Mouse (Mus musculus) spleen, adult 12 weeks (tissue): ENCODE results near the gene Zfp473.
A peak's percentile ranks its signal among the peaks of the same experiment; 100 is the strongest.
"Not testable (repeated sequence)": the region's sequence is repeated elsewhere in the genome, so short reads cannot be mapped to it uniquely, and the experiment has no call there.

Experiments
- DNase-seq: peaks from one replicate; pipeline ENCODE4 v3.0.0; 2022; ENCODE audit warnings: low spot score

Zfp473 gene

GRCm38 (mm10) chr7:44709881-44710280 is 41.0 kb downstream of the Zfp473 start:
- DNase-seq, result no peak

DNA sequence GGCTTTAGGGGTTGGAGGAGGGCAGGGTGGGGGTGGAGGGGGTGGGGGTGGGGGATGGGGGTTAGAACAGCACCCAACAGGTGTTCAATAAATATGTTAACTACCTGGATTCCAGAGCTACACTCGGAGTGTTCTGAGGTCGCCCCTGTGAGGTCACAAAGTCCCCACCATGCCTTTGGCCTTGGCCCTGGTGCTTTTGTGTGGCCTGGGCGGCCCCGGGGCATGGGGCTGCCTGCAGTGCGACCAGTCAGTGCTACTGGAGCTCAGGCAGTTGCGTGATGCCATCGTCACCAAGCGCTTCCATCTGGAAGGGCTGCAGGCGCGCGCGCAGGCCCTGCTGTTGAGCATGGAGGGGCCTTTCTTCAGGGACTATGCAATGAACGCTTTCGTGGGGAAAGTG is 42.3 kb downstream of the Zfp473 start, which contains the start of gene Izumo2:
Izumo2 (plus strand) TSS at position 169 of the 400 bp plus-strand sequence.
- DNase-seq, result no peak

- not testable (repeated sequence) for DNase-seq
Observed at GRCm38 (mm10) chr7:44708093-44708492, 42.8 kb downstream of the Zfp473 start.

- no peak for DNase-seq
Observed at GRCm38 (mm10) chr7:44707169-44707675, 43.6 kb downstream of the Zfp473 start.

DNA sequence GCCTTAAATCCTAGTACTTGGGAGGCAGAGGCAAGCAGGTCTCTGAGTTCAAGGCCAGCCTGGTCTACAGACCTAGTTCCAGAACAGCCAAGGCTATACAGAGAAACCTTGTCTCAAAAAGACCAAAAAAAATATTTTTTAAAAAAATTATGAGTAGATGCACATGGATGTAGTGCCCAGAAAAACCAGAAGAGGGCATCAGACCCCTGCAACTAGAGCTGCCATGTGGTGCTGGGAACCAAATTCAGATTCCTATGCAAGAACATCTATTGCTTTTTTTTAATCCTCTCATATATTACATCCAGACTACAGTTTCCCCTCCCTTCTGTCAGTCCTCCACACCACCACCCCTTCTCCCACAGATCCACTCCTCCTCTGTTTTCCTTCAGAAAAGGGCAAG is 44.5 kb downstream of the Zfp473 start:
- DNase-seq, result no peak

DNA sequence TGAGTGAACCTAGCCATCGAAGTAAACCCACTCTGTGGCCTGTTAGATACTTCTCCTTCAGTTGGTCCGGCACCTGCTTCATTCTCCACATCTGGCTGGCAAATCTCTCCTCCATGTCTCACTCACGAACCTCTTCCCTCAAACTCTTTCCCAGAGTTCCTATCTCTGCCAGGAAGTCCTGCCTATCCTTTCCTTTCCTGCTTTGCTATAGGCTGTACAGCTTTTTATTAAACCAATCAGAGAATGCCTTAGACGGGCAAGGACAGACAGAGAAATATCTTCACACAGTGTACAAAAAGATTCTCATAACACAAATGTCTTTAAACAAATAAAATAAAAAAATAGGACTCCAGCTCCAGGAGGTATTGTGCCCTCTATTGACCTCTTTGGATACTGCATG is 45.8 kb downstream of the Zfp473 start:
- no peak for DNase-seq

GRCm38 (mm10) chr7:44704363-44704762 is 46.5 kb downstream of the Zfp473 start:
- DNase-seq, result peak; percentile 5

GRCm38 (mm10) chr7:44702985-44703384 is 47.9 kb downstream of the Zfp473 start:
- no peak for DNase-seq

GRCm38 (mm10) chr7:44701921-44702320 is 48.9 kb downstream of the Zfp473 start:
- no peak for DNase-seq

DNA sequence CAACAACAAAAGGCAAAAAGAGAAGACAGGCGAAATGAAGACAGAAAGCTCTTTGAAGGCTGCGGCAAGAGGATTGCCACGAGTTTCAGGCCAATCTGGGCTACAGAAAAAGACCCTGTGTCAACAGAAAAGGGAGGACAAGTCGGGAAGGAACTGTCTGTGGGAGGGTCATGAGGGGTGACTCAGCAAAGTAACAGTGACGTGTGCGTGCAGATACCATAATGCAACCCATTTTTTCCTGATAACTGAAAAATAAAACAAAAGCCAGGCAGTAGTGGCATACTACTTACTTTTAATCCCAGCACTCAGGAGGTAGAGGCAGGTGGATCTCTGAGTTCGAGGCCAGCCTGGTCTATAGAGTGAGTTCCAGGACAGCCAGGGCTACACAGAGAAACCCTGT is 52.9 kb downstream of the Zfp473 start:
- no peak for DNase-seq

DNA sequence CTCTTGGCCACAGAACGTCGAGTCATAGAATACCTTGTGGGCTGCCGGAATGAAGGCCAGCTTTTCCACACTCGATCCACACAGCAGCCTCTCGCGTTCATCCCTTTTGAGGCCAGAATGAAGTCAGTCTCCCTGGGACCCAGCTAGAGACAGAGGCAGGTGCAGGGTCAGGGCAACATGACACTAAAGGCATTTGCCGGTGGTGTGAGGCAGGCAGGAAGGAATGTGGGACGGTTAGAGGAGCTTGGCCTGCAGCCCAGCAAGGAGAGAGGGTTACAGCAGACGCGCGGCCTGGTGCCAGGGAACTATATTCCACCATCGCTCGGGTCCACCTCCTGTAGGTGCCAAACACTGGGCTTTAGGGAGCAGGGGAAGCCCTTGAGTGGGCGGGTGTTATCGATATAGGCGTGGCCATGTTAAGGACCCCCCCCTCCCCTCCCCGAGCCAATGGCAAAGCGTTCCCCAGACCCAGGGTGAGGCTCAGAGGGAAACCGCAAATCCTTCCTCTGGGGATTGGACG is 53.6 kb downstream of the Zfp473 start:
- no peak for DNase-seq

- DNase-seq, result no peak
Observed at GRCm38 (mm10) chr7:44695223-44695622, 55.6 kb downstream of the Zfp473 start.

- DNase-seq, result no peak
Observed at GRCm38 (mm10) chr7:44693427-44694175, 57.2 kb downstream of the Zfp473 start.

DNA sequence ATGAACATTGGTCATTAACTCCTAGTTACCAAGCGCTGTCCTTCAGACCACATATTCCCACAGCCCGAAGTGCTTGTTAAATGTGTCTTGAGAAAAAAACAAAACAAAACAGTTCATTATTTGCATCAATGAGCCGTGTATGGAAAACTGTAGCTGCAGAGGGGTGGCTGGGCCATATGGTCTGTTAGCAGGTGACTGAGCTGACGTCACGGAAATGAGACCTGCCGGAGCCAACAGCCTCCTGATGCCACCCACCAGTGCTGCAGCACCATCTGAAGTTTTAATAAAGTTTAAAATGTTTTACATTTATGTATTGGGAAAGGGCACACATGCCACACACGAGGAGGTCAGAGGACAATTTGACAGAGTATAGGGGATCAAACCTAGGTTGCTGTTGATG is 61.5 kb downstream of the Zfp473 start:
- DNase-seq, result no peak

DNA sequence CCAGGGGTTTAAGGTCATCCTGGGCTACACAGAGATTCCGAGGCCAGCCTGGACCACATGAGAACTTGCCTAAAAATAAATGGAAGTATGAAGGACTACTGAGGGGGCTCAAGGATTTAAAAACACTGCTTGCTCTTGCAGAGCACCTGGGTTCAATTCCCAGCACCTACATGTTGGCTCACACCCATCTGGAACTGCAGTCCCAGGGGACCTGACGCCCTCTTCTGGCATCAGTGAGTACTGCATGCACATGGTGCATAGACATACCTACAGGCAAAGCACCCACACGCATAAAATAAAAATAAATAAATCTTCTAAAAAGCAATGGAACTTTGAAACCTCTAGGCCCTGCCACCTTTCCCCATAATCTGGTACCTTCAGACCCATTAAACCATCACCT is 62.0 kb downstream of the Zfp473 start:
- DNase-seq, result no peak

- DNase-seq, result no peak
Observed at GRCm38 (mm10) chr7:44685531-44686402, 65.1 kb downstream of the Zfp473 start.

DNA sequence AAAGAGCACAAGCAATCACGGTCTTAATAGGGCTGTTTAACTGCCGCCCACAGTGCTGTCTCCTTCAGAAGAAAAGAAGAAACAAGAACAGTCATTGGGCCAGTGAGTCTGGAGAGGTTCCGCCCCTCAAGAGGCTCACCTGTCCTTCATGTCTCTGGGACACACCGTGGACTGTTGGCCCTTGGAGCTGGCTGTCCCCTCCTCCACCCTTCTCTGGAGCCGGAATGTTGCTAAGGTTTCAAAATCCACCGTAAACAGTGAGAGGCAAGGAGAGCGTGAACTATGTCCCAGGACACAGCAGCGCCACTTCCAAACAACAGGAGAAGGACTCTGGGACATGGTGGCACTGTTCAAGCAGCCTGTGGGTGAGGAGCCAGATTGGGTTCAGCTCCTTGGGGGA is 67.2 kb downstream of the Zfp473 start:
- no peak for DNase-seq
